Mouse (Mus musculus): ENCODE data around the gene Rps6ka5.

Rps6ka5 gene

GRCm38 (mm10) chr12:100501261-100501660 is 225.5 kb downstream of the Rps6ka5 start:
- DNase-seq (ENCODE audit: low read depth, low spot score), result no peak

DNA sequence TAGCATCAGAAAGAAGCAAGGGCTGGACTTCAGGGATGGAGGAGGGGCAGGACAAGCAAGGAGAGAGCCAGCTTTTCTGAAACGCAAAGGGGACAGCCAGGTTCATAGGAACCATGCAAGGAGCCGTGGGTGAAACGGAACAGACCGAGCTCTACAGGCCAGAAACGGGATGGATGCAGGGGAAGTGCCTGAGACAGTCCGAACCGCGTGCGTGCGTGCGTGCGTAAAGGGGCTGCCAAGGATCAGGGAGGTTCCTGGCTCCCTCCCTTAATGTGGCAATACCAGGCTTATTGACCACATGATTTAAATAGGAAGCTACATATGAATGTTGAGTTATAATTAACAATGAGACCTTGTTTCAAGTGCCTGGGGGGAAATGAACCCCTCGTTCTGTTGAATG is 227.3 kb downstream of the Rps6ka5 start:
- DNase-seq (ENCODE audit: low read depth, low spot score), result no peak
